Mouse (Mus musculus): ENCODE measurements at regions not wholly inside any gene's neighbourhood (a gene's known extent, or its start where the extent isn't known, plus 50 kb on each side); places are given as distances from the start of the nearest gene placed in this dataset.

DNA sequence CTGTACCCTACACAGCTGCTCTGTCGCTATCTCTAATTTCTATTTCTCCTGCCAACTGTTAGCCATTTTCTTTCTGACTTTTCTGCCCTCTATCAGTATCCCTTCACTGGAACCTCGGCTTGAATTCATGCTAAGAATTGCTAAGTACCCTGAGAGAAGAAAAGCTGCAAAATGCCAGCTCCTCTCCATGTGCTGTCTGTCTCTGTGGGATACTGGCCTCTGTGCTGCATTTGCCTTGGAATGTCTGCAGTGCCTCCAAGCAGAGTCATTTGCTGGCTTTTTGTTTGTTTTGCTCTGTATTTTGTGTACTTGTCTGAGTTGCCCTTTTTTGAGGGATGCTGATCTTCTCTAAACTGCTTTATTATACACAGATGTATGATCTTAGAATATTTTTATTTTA lies 215.5 kb downstream of the Akain1 start:
- DNase-seq (ENCODE audit: low read depth, low spot score), result no peak
- Histone ChIP-seq H3K4me1 (ENCODE audit: control insufficient read depth in 1 of 2, insufficient read depth in 2 of 2, low read length in 2 of 2) (no peaks in the 10 kb centered on the region), H3K4me3 (ENCODE audit: control insufficient read depth in 1 of 2, insufficient read depth in 1 of 2, low read depth in 2 of 2, low read length in 2 of 2) (no peak overlapping the region), H3K27me3 (ENCODE audit: control insufficient read depth in 1 of 2, insufficient read depth in 2 of 2, low read length in 2 of 2) (no peaks in the 10 kb centered on the region), H3K9ac (ENCODE audit: control insufficient read depth, low read depth, low read length, poor library complexity, severe bottlenecking) (no peak overlapping the region), H3K79me2 (ENCODE audit: control insufficient read depth, insufficient read depth, low read length, poor library complexity) (no peaks in the 10 kb centered on the region), H3K36me3 (ENCODE audit: control insufficient read depth in 1 of 2, insufficient read depth in 2 of 2, low read length in 2 of 2) (no peaks in the 10 kb centered on the region), H3K27ac (ENCODE audit: control insufficient read depth, low read depth, low read length) (no peak overlapping the region), H3K9me3 (replicated peaks; ENCODE audit: insufficient read depth, low read length) (no peaks in the 10 kb centered on the region)
- TF ChIP-seq UBTF (IDR thresholded peaks at IDR 0.05; ENCODE audit: borderline replicate concordance, insufficient read depth, low read depth, low read length) (no peak), TBP (IDR thresholded peaks at IDR 0.05; ENCODE audit: low read depth, low read length) (no peak), RAD21 (IDR thresholded peaks at IDR 0.05; ENCODE audit: low read depth, low read length) (no peak), NELFE (IDR thresholded peaks at IDR 0.05; ENCODE audit: low read depth, low read length) (no peak), JUND (IDR thresholded peaks at IDR 0.05; ENCODE audit: low read depth, low read length) (no peak), MAZ (IDR thresholded peaks at IDR 0.05; ENCODE audit: low read depth, low read length) (no peak), TAL1 (IDR thresholded peaks at IDR 0.05; ENCODE audit: low read length) (no peak), CHD1 (IDR thresholded peaks at IDR 0.05; ENCODE audit: low read depth, low read length) (no peak), ZC3H11A (IDR thresholded peaks at IDR 0.05; ENCODE audit: low read depth, low read length) (no peak)

DNA sequence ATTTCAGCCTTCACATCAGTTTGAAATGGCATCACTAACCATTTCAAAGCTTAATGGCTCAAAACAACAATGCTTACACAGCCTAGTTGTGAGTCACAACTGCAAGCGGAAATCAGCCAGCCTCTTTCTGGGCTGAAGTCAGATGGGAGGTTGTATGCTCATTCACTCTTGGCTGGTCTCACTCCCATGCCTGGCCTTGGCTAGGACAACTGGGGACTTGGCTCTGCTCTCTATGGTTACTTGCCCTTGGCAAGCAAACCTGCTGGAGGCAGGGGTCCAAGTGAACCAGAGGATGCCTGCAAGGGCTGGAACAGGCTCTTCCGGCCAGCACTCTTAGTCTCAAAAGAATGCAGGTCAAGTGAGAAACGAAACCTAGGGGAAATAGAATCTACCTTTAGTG lies 233.4 kb downstream of the Akain1 start:
- no peaks in the 10 kb centered on the region for H3K36me3 ChIP-seq (ENCODE audit: control insufficient read depth in 1 of 2, insufficient read depth in 2 of 2, low read length in 2 of 2)

DNA sequence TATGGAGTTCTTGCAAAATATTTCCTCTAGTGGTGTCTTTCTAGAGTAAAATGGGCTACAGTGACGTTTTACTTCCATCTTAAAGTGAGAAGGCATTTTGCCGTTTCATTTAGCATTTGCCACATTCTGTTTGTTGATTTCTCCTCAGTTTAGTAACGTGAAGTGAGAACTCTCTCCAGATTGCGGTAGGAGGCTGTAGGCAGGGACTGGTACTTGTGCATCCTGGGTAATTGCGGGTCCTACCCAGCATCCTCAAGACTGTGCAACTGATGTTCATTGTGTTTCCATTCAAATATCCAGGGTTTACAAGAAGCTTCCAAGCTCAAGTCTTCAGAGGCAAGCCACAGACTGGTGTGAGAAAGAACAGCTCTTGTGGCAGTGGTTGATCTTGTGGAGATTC lies 244.0 kb downstream of the Akain1 start:
- DNase-seq (ENCODE audit: low read depth, low spot score), result no peak
- H3K4me3 ChIP-seq (ENCODE audit: control insufficient read depth in 1 of 2, insufficient read depth in 1 of 2, low read depth in 2 of 2, low read length in 2 of 2), result no peak overlapping the region
- no peak overlapping the region for H3K9ac ChIP-seq (ENCODE audit: control insufficient read depth, low read depth, low read length, poor library complexity, severe bottlenecking)
- no peak overlapping the region for H3K27ac ChIP-seq (ENCODE audit: control insufficient read depth, low read depth, low read length)
- no peaks in the 10 kb centered on the region for H3K27me3 ChIP-seq (ENCODE audit: control insufficient read depth in 1 of 2, insufficient read depth in 2 of 2, low read length in 2 of 2)
- no peaks in the 10 kb centered on the region for H3K9me3 ChIP-seq (replicated peaks; ENCODE audit: insufficient read depth, low read length)
- no peaks in the 10 kb centered on the region for H3K79me2 ChIP-seq (ENCODE audit: control insufficient read depth, insufficient read depth, low read length, poor library complexity)
- no peaks in the 10 kb centered on the region for H3K36me3 ChIP-seq (ENCODE audit: control insufficient read depth in 1 of 2, insufficient read depth in 2 of 2, low read length in 2 of 2)
- H3K4me1 ChIP-seq (ENCODE audit: control insufficient read depth in 1 of 2, insufficient read depth in 2 of 2, low read length in 2 of 2), result no peaks in the 10 kb centered on the region
- TF ChIP-seq MEF2A (IDR thresholded peaks at IDR 0.05; ENCODE audit: extremely low read depth, insufficient replicate concordance, low read depth, low read length, poor library complexity, severe bottlenecking) (no peak), MAFK (IDR thresholded peaks at IDR 0.05; ENCODE audit: borderline replicate concordance, low read depth, low read length) (no peak), MXI1 (IDR thresholded peaks at IDR 0.05; ENCODE audit: low read depth, low read length) (no peak), USF2 (IDR thresholded peaks at IDR 0.05; ENCODE audit: borderline replicate concordance in 1 of 2, insufficient read depth in 1 of 2, low read depth in 1 of 2, low read length in 2 of 2) (no peak), E2F4 (IDR thresholded peaks at IDR 0.05; ENCODE audit: borderline replicate concordance, low read depth, low read length) (no peak), USF1 (IDR thresholded peaks at IDR 0.05; ENCODE audit: low read depth, low read length) (no peak), POLR2A (IDR thresholded peaks at IDR 0.05; ENCODE audit: control insufficient read depth in 1 of 2, insufficient read depth in 1 of 2, low read depth in 1 of 2, low read length in 2 of 2, poor library complexity in 1 of 2) (no peak), ETS1 (IDR thresholded peaks at IDR 0.05; ENCODE audit: low read depth, low read length) (no peak), UBTF (IDR thresholded peaks at IDR 0.05; ENCODE audit: borderline replicate concordance, insufficient read depth, low read depth, low read length) (no peak), ZNF384 (IDR thresholded peaks at IDR 0.05; ENCODE audit: low read depth, low read length) (no peak), HCFC1 (IDR thresholded peaks at IDR 0.05; ENCODE audit: low read depth, low read length) (no peak), NRF1 (IDR thresholded peaks at IDR 0.05; ENCODE audit: insufficient read depth, low read depth, low read length, poor library complexity, severe bottlenecking) (no peak), TCF12 (IDR thresholded peaks at IDR 0.05; ENCODE audit: low read depth, low read length) (no peak), RCOR1 (IDR thresholded peaks at IDR 0.05; ENCODE audit: low read depth, low read length) (no peak), TBP (IDR thresholded peaks at IDR 0.05; ENCODE audit: low read depth, low read length) (no peak)

More for the DNA sequence above, 233.4 kb downstream of the Akain1 start:
- no peak overlapping the region for H3K9ac ChIP-seq (ENCODE audit: control insufficient read depth, low read depth, low read length, poor library complexity, severe bottlenecking)
- H3K4me3 ChIP-seq (ENCODE audit: control insufficient read depth in 1 of 2, insufficient read depth in 1 of 2, low read depth in 2 of 2, low read length in 2 of 2), result no peak overlapping the region
- no peak for DNase-seq (ENCODE audit: low read depth, low spot score)
- no peaks in the 10 kb centered on the region for H3K4me1 ChIP-seq (ENCODE audit: control insufficient read depth in 1 of 2, insufficient read depth in 2 of 2, low read length in 2 of 2)
- H3K27me3 ChIP-seq (ENCODE audit: control insufficient read depth in 1 of 2, insufficient read depth in 2 of 2, low read length in 2 of 2), result no peaks in the 10 kb centered on the region
- TF ChIP-seq E2F4 (IDR thresholded peaks at IDR 0.05; ENCODE audit: borderline replicate concordance, low read depth, low read length), result no peak
- TF ChIP-seq UBTF (IDR thresholded peaks at IDR 0.05; ENCODE audit: borderline replicate concordance, insufficient read depth, low read depth, low read length), result no peak
- TF ChIP-seq POLR2A (IDR thresholded peaks at IDR 0.05; ENCODE audit: control insufficient read depth in 1 of 2, insufficient read depth in 1 of 2, low read depth in 1 of 2, low read length in 2 of 2, poor library complexity in 1 of 2), result no peak
- TF ChIP-seq TCF12 (IDR thresholded peaks at IDR 0.05; ENCODE audit: low read depth, low read length), result no peak
- no peak for TF ChIP-seq EP300 (IDR thresholded peaks at IDR 0.05; ENCODE audit: low read depth in 1 of 2, low read length in 2 of 2)
- no peak for TF ChIP-seq ZNF384 (IDR thresholded peaks at IDR 0.05; ENCODE audit: low read depth, low read length)
- TF ChIP-seq CHD1 (IDR thresholded peaks at IDR 0.05; ENCODE audit: low read depth, low read length), result no peak
- TF ChIP-seq GATA1 (IDR thresholded peaks at IDR 0.05; ENCODE audit: low read depth, low read length), result no peak
- no peak for TF ChIP-seq ELF1 (IDR thresholded peaks at IDR 0.05; ENCODE audit: low read depth, low read length)
- no peak for TF ChIP-seq CHD2 (IDR thresholded peaks at IDR 0.05; ENCODE audit: low read length)
- no peak for TF ChIP-seq MAX (IDR thresholded peaks at IDR 0.05; ENCODE audit: low read length)
- TF ChIP-seq POLR2AphosphoS2 (IDR thresholded peaks at IDR 0.05; ENCODE audit: low read length), result no peak
- no peak for TF ChIP-seq GABPA (IDR thresholded peaks at IDR 0.05; ENCODE audit: low read depth, low read length)
- H3K79me2 ChIP-seq (ENCODE audit: control insufficient read depth, insufficient read depth, low read length, poor library complexity), result no peaks in the 10 kb centered on the region
- no peak overlapping the region for H3K27ac ChIP-seq (ENCODE audit: control insufficient read depth, low read depth, low read length)
- no peaks in the 10 kb centered on the region for H3K9me3 ChIP-seq (replicated peaks; ENCODE audit: insufficient read depth, low read length)
